Mouse (Mus musculus) heart, embryonic 11.5 days (tissue): ENCODE results near the gene Gm13288. TPM values are rescaled to one million over a fixed set of nuclear protein-coding genes. Genes with fewer than 3 reads are reported as not detected.
"Not testable (repeated sequence)": the region's sequence is repeated elsewhere in the genome, so short reads cannot be mapped to it uniquely, and the experiment has no call there.

Source experiments
- ATAC-seq: fragments of 200-750 bp; cut with Nextera tagmentation; replicated peaks from 2 replicates; pipeline ENCODE4 v1.8.0; 2017; ENCODE audit warnings: moderate library complexity; ENCODE audit not compliant: insufficient number of reproducible peaks, low FRiP score, low TSS enrichment
- H3K27ac ChIP-seq: fragments of 300-500 bp; sonication (generic); 2 replicates; pipeline ENCODE4 v1.5.1; 2014; ENCODE audit warnings: mild to moderate bottlenecking, low read depth, low read length
- H3K27me3 ChIP-seq: fragments of 300-500 bp; sonication (generic); 2 replicates; pipeline ENCODE4 v1.6.1; 2014; ENCODE audit warnings: mild to moderate bottlenecking, low read length, mixed read lengths; ENCODE audit not compliant: control insufficient read depth, insufficient read depth
- H3K36me3 ChIP-seq: fragments of 300-500 bp; sonication (generic); 2 replicates; pipeline ENCODE4 v1.6.1; 2014; ENCODE audit warnings: mild to moderate bottlenecking, low read length, moderate library complexity, mixed read lengths; ENCODE audit not compliant: control insufficient read depth, insufficient read depth
- H3K4me1 ChIP-seq: fragments of 300-500 bp; sonication (generic); 2 replicates; pipeline ENCODE4 v1.6.1; 2014; ENCODE audit warnings: low read length; ENCODE audit not compliant: control insufficient read depth, insufficient read depth
- H3K4me2 ChIP-seq: fragments of 300-500 bp; sonication (generic); 2 replicates; pipeline ENCODE4 v1.6.1; 2014; ENCODE audit warnings: mild to moderate bottlenecking, moderate library complexity
- H3K4me3 ChIP-seq: fragments of 300-500 bp; sonication (generic); 2 replicates; pipeline ENCODE4 v1.5.1; 2014; ENCODE audit warnings: low read depth, low read length
- H3K9ac ChIP-seq: fragments of 300-500 bp; sonication (generic); 2 replicates; pipeline ENCODE4 v1.6.1; 2014; ENCODE audit warnings: mild to moderate bottlenecking, low read depth, low read length, moderate library complexity
- H3K9me3 ChIP-seq: fragments of 300-500 bp; sonication (generic); replicated peaks from 2 replicates; pipeline ENCODE4 v1.6.1; 2016; ENCODE audit warnings: low read length; ENCODE audit not compliant: control insufficient read depth
- WGBS: fragments of 180-500 bp; shearing (Covaris S2); extraction: QIAGEN DNeasy Blood & Tissue Kit; methylation state at CpG from one replicate; pipeline ENCODE4 v1.1.7; 2014; ENCODE audit not compliant: insufficient replicate concordance; 5-methylcytosine and 5-hydroxymethylcytosine counted together
- polyA plus RNA-seq: library from polyadenylated mRNA; unstranded; fragments of >200 nt; fragmentation: Nextera tagmentation; extraction: Ambion mirVana; gene quantifications from 2 replicates; pipeline ENCODE4 v1.2.1, GENCODE M21; 2014

Gene Gm13288
- polyA plus RNA-seq, 1 experiment from 2014 or later: not detected

DNA sequence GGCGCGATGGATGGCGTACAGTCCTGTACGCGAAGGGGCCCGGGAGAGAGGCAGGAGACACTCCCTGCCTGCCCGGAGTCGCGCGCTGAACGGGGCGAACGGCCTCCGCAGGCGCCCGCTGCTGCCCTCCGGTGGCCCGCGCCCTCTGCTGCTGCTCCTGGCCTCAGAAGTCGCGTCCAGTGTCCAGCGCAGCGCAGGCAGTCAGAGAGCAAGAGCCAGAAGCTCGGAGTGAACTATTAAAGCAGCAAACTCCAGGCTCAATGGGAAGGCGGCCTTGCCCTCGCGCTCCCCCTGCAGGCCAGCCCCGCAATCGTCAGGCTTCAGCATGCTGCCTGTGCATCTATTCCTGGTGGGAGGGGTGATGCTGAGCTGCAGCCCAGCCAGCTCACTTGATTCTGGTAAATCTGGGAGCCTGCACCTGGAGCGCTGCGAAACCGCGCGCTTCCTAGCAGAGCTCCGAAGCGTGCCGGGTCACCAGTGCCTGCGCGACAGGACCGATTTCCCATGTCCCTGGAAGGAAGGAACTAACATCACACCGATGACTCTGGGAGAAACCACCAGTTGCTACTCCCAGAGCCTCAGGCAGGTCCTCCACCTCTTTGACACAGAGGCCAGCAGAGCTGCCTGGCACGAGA lies 41.8 kb upstream of the Gm13288 start:
- ATAC-seq: not testable (repeated sequence)

GRCm38 (mm10) chr4:88773534-88773933 lies 31.8 kb upstream of the Gm13288 start, which contains the start of gene Gm13290:
Gene Gm13290, plus strand, starts transcription at chr4:88773834.
- not testable (repeated sequence) for H3K27me3 ChIP-seq, H3K36me3 ChIP-seq, H3K27ac ChIP-seq, ATAC-seq, H3K9me3 ChIP-seq, H3K4me1 ChIP-seq, H3K9ac ChIP-seq, H3K4me2 ChIP-seq, H3K4me3 ChIP-seq
- WGBS: no CpG with 5 or more reads among the region's 32 CpGs

More for the DNA sequence above, 41.8 kb upstream of the Gm13288 start:
- H3K4me1 ChIP-seq, H3K27me3 ChIP-seq, H3K36me3 ChIP-seq, H3K27ac ChIP-seq, H3K9me3 ChIP-seq, H3K9ac ChIP-seq: not testable (repeated sequence)
- Histone ChIP-seq H3K4me2 (peak overlapping the region; percentile 44), H3K4me3 (peak overlapping the region; percentile 25; the same call in 1 of the 2 replicates)
- 4% methylated on average over 24 of the region's 42 CpGs for WGBS

DNA sequence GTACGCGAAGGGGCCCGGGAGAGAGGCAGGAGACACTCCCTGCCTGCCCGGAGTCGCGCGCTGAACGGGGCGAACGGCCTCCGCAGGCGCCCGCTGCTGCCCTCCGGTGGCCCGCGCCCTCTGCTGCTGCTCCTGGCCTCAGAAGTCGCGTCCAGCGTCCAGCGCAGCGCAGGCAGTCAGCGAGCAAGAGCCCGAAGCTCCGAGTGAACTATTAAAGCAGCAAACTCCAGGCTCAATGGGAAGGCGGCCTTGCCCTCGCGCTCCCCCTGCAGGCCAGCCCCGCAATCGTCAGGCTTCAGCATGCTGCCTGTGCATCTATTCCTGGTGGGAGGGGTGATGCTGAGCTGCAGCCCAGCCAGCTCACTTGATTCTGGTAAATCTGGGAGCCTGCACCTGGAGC lies 28.7 kb upstream of the Gm13288 start, which contains the start of gene Gm13289:
Gm13289 (plus strand) TSS at position 301 of the 400 bp plus-strand sequence.
- not testable (repeated sequence) for H3K27me3 ChIP-seq, H3K9ac ChIP-seq, H3K4me2 ChIP-seq, H3K4me1 ChIP-seq, H3K9me3 ChIP-seq, H3K4me3 ChIP-seq, H3K27ac ChIP-seq, ATAC-seq, H3K36me3 ChIP-seq
- no CpG with 5 or more reads among the region's 29 CpGs for WGBS

- H3K4me1 ChIP-seq, H3K36me3 ChIP-seq, H3K27ac ChIP-seq, H3K4me2 ChIP-seq, H3K9ac ChIP-seq, H3K4me3 ChIP-seq, H3K27me3 ChIP-seq, ATAC-seq, H3K9me3 ChIP-seq: not testable (repeated sequence)
- no CpG with 5 or more reads among the region's 29 CpGs for WGBS
These were observed 25.8 kb upstream of the Gm13288 start, which contains the start of gene Gm13272 for GRCm38 (mm10) chr4:88779550-88779949. Gene Gm13272, plus strand, starts transcription at chr4:88779850.

GRCm38 (mm10) chr4:88780320-88780719 lies 25.0 kb upstream of the Gm13288 start:
- H3K4me3 ChIP-seq, H3K27me3 ChIP-seq, H3K36me3 ChIP-seq, H3K4me2 ChIP-seq, ATAC-seq, H3K27ac ChIP-seq, H3K4me1 ChIP-seq, H3K9me3 ChIP-seq, H3K9ac ChIP-seq: not testable (repeated sequence)
- WGBS: 33% methylated on average over 15 of the region's 18 CpGs

- H3K9me3 ChIP-seq, H3K4me3 ChIP-seq, H3K9ac ChIP-seq, ATAC-seq, H3K36me3 ChIP-seq, H3K4me1 ChIP-seq, H3K27me3 ChIP-seq, H3K27ac ChIP-seq: not testable (repeated sequence)
- WGBS: 10% methylated on average over 3 of the region's 7 CpGs
- peak within 1 kb of the TSS; percentile 49 for H3K4me2 ChIP-seq
These were observed 23.5 kb upstream of the Gm13288 start, which contains the start of gene Ifnz for GRCm38 (mm10) chr4:88781831-88782230. Gene Ifnz, plus strand, starts transcription at chr4:88782131.

DNA sequence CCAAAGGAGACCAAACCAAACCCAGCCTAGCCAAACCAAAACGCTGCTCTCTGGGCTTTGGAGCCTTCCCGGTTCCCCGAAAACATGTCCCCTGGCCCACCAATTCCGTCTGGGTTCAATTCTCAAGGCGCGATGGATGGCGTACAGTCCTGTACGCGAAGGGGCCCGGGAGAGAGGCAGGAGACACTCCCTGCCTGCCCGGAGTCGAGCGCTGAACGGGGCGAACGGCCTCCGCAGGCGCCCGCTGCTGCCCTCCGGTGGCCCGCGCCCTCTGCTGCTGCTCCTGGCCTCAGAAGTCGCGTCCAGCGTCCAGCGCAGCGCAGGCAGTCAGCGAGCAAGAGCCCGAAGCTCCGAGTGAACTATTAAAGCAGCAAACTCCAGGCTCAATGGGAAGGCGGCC lies 23.0 kb upstream of the Gm13288 start:
- H3K4me1 ChIP-seq, H3K36me3 ChIP-seq, H3K27me3 ChIP-seq, H3K9ac ChIP-seq, H3K9me3 ChIP-seq, H3K4me3 ChIP-seq, ATAC-seq, H3K27ac ChIP-seq: not testable (repeated sequence)
- WGBS: 0% methylated on average over 3 of the region's 31 CpGs
- peak overlapping the region; percentile 49 for H3K4me2 ChIP-seq

DNA sequence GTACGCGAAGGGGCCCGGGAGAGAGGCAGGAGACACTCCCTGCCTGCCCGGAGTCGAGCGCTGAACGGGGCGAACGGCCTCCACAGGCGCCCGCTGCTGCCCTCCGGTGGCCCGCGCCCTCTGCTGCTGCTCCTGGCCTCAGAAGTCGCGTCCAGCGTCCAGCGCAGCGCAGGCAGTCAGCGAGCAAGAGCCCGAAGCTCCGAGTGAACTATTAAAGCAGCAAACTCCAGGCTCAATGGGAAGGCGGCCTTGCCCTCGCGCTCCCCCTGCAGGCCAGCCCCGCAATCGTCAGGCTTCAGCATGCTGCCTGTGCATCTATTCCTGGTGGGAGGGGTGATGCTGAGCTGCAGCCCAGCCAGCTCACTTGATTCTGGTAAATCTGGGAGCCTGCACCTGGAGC lies 19.9 kb upstream of the Gm13288 start, which contains the start of gene Gm13276:
Gm13276 (plus strand) TSS at position 301 of the 400 bp plus-strand sequence.
- not testable (repeated sequence) for ATAC-seq, H3K27me3 ChIP-seq, H3K4me3 ChIP-seq, H3K9me3 ChIP-seq, H3K4me1 ChIP-seq, H3K27ac ChIP-seq, H3K4me2 ChIP-seq, H3K36me3 ChIP-seq, H3K9ac ChIP-seq
- WGBS: no CpG with 5 or more reads among the region's 27 CpGs

DNA sequence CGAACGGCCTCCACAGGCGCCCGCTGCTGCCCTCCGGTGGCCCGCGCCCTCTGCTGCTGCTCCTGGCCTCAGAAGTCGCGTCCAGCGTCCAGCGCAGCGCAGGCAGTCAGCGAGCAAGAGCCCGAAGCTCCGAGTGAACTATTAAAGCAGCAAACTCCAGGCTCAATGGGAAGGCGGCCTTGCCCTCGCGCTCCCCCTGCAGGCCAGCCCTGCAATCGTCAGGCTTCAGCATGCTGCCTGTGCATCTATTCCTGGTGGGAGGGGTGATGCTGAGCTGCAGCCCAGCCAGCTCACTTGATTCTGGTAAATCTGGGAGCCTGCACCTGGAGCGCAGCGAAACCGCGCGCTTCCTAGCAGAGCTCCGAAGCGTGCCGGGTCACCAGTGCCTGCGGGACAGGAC lies 16.9 kb upstream of the Gm13288 start, which contains the start of gene Gm13277:
Gm13277 (plus strand) TSS at position 231 of the 400 bp plus-strand sequence.
- not testable (repeated sequence) for H3K27ac ChIP-seq, H3K4me3 ChIP-seq, H3K4me1 ChIP-seq, H3K36me3 ChIP-seq, ATAC-seq, H3K9ac ChIP-seq, H3K4me2 ChIP-seq, H3K9me3 ChIP-seq, H3K27me3 ChIP-seq
- 0% methylated on average over 3 of the region's 28 CpGs for WGBS
